Mouse (Mus musculus): ENCODE measurements around the gene Cpa1.

Gene Cpa1

GRCm38 (mm10) chr6:30620994-30621393 is 18.0 kb upstream of the Cpa1 start:
- DNase-seq (ENCODE audit: low spot score), result no peak

DNA sequence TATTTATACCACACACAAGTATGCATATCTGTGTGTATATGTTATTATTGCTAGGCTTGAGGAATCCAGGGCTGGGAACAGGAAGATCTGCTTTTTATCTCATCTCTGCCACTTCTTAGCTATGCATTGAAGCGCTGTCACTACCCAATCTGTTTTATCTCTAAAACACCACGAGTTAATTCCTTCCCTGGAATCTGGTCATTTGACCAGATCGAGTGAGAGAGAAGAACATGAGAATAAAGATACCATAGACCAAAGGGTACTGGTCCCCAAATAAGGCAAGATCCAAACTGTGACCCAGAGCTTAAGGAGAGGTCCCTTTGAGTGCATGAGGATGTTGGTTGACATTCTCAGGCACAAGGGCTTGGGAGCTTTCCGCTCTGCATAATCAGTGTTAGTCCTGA is 17.0 kb upstream of the Cpa1 start:
- no peak for DNase-seq (ENCODE audit: low spot score)

GRCm38 (mm10) chr6:30624763-30625162 is 14.3 kb upstream of the Cpa1 start:
- DNase-seq (ENCODE audit: low spot score), result no peak

GRCm38 (mm10) chr6:30628152-30628551 is 10.9 kb upstream of the Cpa1 start:
- no peak for DNase-seq (ENCODE audit: low spot score)

- DNase-seq (ENCODE audit: low spot score), result no peak
These were observed 9.0 kb upstream of the Cpa1 start for GRCm38 (mm10) chr6:30629989-30630388.

DNA sequence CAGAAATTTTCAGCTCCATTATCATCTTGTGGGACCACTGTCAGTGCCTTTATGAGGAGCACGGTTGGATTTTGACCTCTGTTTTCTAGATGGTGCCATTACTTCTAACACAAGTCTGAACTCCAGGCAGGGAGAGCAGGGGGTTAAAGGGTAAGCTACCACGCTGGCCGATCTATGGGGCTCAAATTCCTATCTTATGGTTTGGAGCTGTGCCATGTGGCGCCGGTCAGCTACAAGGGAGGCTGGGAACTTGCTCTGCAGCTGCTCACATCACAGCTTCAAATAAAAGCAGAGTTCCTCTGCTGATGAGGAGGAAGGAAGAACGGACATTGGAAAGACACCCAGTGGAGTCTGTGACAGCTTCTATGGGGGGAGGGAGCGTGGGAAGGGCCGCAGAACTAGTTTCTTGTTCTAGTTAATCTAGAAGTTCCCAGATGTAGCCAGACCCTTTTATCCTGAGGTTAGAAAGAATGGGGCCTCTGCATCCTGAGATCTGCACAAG is 3.6 kb upstream of the Cpa1 start:
- no peak for DNase-seq (ENCODE audit: low spot score)

GRCm38 (mm10) chr6:30636186-30636842 is 2.7 kb upstream of the Cpa1 start:
- no peak for DNase-seq (ENCODE audit: low spot score)

DNA sequence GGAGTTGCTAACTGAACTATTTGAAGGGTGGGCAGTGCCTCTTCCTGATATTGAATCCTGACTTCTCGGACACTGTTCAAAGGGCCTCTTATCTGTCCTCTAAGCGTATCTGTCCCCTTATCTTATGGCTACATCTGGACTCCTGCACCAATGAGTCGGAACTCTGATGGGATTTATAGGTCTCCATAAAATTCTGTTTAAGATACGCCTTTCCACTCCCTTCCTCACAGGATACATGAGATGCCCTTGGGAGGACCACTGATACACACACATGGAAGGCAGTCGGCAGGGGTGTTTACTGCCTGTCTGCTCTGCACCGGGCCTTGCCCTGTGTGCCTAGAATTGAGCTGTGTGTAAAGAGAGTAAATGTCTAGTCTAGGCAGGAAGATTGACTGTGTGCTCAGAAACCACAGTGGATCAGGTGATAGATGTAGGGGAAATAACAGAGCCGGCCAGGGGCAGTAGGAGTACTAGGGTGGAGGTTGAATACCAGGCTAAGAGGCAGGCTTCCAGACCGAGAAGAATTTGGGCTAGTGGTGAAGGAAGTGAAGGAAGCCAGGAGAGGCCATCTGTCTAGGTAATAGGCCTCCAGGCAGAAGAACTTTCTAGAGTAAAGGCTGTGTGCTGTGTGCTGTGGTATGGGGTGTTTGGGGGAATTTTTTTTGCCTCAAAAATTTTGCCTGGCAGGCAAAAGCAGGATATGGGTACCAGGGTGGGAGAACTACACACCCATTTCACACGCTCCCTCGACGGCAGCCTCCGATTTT is 4.9 kb downstream of the Cpa1 start:
- DNase-seq (ENCODE audit: low spot score), result no peak

DNA sequence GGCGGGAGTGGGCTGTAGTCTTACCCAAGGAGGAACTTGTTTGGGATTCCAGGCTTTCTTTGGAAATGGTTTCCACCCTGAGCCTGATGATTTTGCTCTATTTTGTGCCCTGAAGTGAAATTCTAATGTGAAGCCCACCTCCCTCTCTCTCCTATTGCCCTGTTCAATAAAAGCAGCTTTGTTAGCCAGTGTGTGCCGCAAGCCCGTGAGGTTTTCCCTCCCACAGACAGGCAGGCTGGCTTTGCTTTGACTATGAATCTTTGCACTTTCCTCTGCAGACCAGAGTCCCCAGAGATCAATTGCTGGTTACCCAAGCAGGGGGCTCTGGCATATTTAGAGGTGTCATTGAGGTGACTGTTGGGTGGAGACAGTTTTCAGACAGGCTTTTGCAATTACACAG is 5.4 kb downstream of the Cpa1 start:
- DNase-seq (ENCODE audit: low spot score), result no peak

DNA sequence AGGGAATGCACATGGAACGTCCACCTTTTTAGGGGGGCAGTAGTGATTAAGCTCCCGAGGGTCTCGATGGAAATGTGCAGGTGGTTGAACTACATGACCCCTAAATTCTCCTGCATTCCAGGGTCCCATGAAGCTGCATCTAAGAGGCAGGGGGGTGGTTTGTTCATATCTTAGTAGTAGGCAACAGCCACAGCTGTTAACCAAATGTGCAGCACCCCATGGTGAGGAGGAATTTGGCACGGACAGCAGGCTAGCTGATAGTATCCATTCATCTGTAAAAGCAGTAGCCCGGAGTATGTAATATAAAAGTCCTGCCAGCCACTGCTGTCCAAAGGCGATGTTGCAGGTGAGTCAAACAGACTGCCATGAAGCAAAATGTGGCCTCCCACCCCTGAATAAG is 6.4 kb downstream of the Cpa1 start:
- no peak for DNase-seq (ENCODE audit: low spot score)

DNA sequence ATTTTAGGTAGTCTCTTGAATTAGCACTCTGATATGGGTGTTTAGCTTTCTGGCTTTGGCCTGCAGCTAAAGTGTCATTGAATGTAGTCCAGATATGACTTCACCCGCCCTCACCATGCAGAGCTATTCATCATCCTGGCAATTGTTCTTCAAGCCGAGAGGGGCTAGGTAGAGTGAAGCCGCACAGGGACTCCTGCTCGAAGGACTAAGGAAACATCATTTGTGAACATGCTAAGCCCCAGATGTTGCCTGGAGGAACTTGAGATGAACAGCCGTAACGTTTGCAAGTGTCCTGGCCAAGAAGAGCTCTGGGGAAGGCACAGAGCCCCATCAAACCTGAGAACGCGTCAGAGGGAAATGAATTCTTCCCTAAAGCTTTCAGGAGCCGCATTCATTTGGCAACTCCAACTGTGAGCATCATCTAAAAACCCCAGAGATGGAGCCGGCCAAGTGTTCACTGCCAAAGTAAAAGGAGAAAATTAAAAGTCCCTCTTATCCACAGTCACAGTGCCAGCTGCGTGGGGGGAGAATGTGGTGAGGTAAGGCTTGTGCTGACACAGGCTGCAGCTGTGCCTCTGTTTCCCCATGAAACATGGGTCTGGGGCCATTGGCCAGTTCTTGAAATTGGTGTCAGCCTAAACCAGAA is 10.8 kb downstream of the Cpa1 start:
- no peak for DNase-seq (ENCODE audit: low spot score)

- no peak for DNase-seq (ENCODE audit: low spot score)
These were observed 13.6 kb downstream of the Cpa1 start for GRCm38 (mm10) chr6:30652425-30653188.

- DNase-seq (ENCODE audit: low spot score), result no peak
These were observed 14.5 kb downstream of the Cpa1 start for GRCm38 (mm10) chr6:30653518-30653917.

GRCm38 (mm10) chr6:30654402-30654859 is 15.4 kb downstream of the Cpa1 start:
- no peak for DNase-seq (ENCODE audit: low spot score)

DNA sequence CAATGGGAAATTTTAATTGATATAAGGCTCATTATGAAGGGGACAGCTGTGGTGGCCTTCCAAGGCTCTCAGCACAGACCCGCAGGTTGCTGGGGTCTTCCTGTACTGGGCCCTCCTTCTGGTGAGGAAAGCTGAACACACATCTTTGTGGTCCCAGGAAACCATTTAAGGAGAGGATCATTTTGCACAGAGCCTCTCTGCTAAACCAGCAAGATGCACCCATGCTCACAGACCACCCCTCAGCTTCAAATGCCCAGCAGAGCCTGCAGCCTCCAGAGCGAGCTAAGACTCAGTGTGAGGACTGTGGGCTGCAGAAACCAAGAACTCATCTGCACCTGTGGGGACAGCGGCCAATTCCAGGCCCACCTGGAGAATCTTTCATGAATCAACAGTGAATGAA is 15.9 kb downstream of the Cpa1 start:
- no peak for DNase-seq (ENCODE audit: low spot score)

DNA sequence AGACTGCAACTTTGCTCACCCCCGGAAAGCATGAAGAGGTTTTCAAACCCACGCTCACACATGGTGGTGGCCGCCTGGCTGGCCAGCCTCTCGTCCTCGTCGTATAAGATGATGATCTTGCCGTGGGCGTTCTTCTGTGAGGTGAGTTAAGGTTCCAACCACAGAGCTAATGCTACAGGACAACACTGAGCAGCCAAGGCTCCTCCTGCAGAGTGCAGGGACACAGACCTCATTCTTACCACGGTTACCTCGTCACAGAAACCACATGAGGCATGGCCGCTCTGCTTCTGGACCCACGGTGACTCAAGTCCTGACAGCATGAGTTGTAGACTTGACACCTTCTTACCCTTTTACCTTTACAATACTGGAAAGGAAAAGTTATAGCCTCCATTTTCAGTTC is 18.3 kb downstream of the Cpa1 start:
- DNase-seq (ENCODE audit: low spot score), result no peak

DNA sequence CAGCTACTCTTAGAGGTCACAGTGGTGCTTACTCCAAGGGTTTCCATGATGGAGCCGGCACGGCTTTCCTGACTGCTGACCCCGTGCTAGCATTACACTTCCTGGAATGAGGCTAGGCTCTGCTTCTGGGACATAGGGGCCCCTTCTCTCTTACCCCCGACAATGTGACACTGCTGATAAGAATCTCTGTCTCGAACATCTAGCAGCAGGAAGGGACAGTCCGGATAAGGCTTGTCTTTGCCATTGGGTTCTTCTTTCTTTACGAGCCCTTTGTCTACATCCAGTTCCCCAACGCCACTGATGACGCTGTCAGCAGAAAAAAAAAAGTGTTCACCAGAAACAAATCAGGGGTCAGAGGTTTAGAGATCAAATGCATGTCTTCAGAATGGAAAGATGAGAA is 19.6 kb downstream of the Cpa1 start:
- no peak for DNase-seq (ENCODE audit: low spot score)

DNA sequence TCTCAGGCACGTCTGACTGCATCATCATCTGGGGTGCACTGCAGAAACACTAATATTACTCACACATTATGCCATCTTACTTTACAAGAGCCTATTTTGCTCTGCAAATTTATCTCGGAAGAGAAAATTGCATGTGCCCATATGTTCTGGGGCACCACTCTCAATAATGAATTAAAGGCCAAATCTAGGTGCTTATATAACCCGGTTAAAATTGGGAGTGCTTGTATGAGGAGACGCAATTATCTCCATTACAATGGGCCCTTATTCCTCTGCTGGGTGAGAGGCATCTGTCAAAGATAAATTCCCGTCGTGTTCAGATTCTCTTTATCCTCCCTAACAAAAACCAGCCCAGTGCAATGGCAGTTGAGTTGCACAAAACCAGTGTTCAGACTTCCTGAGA is 25.8 kb downstream of the Cpa1 start:
- no peak for DNase-seq (ENCODE audit: low spot score)

DNA sequence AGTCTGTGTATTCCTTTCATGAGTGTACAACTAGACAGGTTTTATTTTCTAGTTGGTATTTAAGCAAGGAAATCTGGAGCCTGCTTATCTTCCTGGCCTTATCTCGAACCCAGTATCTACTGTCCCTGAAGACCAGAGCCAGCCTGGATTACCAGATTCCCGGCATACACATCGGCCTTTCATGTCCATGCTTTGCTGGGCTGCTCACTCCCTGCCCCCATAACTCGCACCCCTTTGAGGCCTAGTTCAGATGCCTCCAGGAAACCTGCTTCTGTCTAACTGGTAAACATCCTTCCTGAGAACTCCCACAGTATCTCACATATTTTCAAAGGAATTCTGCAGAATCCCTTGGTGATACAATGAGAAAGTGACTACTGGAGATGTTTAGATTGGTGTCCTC is 26.3 kb downstream of the Cpa1 start:
- DNase-seq (ENCODE audit: low spot score), result no peak

GRCm38 (mm10) chr6:30666043-30666442 is 27.0 kb downstream of the Cpa1 start:
- DNase-seq (ENCODE audit: low spot score), result no peak

GRCm38 (mm10) chr6:30667585-30667984 is 28.6 kb downstream of the Cpa1 start:
- DNase-seq (ENCODE audit: low spot score), result no peak

DNA sequence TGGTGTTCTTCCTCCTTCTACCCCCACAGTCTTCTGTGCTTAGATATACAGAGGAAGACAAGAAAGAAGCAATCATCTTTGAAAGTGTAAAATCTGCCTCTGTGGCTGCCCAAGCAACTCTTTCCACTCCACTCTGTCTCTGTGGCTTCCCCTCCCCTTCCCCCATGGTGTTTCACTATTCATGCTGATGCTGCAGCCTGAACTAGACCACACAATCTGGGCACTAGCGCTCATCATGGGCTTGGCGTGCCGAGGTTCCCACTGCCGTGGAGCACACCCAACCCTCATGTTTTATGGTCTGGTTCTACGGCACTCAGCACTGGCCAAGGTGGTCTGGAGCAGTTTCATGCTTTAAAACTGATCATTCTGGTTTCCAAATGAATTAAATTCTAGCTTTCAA is 32.7 kb downstream of the Cpa1 start:
- no peak for DNase-seq (ENCODE audit: low spot score)
